Mouse (Mus musculus) CH12.LX (cell line): ENCODE results near the gene Acp2. TPM values are rescaled to one million over a fixed set of nuclear protein-coding genes. Genes with fewer than 3 reads are reported as not detected.
A peak's percentile ranks its signal among the peaks of the same experiment; 100 is the strongest.

Experiments used
- DNase-seq: peaks from one replicate; pipeline ENCODE4 v3.0.0-alpha.2; 2013; ENCODE audit errors: extremely low read depth
- H3K27ac ChIP-seq: 2 replicates; pipeline ENCODE4 v1.5.1; 2012; ENCODE audit warnings: low read depth, mild to moderate bottlenecking, control low read depth, moderate library complexity; ENCODE audit not compliant: insufficient read depth
- H3K27me3 ChIP-seq: replicated peaks from 2 replicates; pipeline ENCODE3; 2012; ENCODE audit warnings: inconsistent platforms
- H3K36me3 ChIP-seq, 2 experiments: replicated peaks in 1 of 2; 2 replicates each; pipeline versions ENCODE3 to v1.6.1; 2012; ENCODE audit warnings: inconsistent platforms in 1 of 2, low read length in 1 of 2, mild to moderate bottlenecking in 1 of 2, mixed read lengths in 1 of 2, moderate library complexity in 1 of 2; ENCODE audit not compliant: control insufficient read depth in 1 of 2, insufficient read depth in 1 of 2
- H3K4me1 ChIP-seq, 2 experiments: 2 replicates each; pipeline ENCODE4 v1.6.1; 2012; ENCODE audit warnings: inconsistent platforms in 1 of 2, moderate library complexity in 1 of 2; ENCODE audit not compliant: insufficient read depth in 2 of 2, control insufficient read depth in 1 of 2
- H3K4me2 ChIP-seq: 2 replicates; pipeline ENCODE4 v1.6.1; 2012; ENCODE audit warnings: low read depth, mild to moderate bottlenecking, control low read depth; ENCODE audit not compliant: poor library complexity, insufficient read depth, severe bottlenecking
- H3K4me3 ChIP-seq, 3 experiments: fragments of 150-350 bp in 1 of 3; sonication (generic) in 1 of 3; replicated peaks in 1 of 3; 2 replicates each; pipeline versions ENCODE3 to v1.5.1; 2011 to 2012; ENCODE audit warnings: low read depth in 2 of 3, low read length in 2 of 3, mild to moderate bottlenecking in 2 of 3, moderate library complexity in 2 of 3, control low read depth in 1 of 3, improper control_type of control experiment in 1 of 3, inconsistent platforms in 1 of 3, mixed read lengths in 1 of 3; ENCODE audit not compliant: poor library complexity in 1 of 3
- H3K79me2 ChIP-seq: replicated peaks from 2 replicates; pipeline ENCODE4 v1.6.1; 2012; ENCODE audit warnings: mild to moderate bottlenecking, moderate library complexity; ENCODE audit not compliant: control insufficient read depth, poor library complexity, insufficient read depth, severe bottlenecking; ENCODE audit errors: extremely low read depth
- H3K9ac ChIP-seq: 2 replicates; pipeline ENCODE4 v1.6.1; 2012; ENCODE audit warnings: low read depth, mild to moderate bottlenecking, control low read depth, moderate library complexity; ENCODE audit not compliant: insufficient read depth
- H3K9me3 ChIP-seq: replicated peaks from 2 replicates; pipeline ENCODE3; 2012; ENCODE audit warnings: low read length, inconsistent platforms, mixed read lengths
- CHD1 ChIP-seq: IDR thresholded peaks from 2 replicates; pipeline ENCODE4 v1.6.1; 2012; ENCODE audit warnings: low read depth, low read length, improper control_type of control experiment, inconsistent platforms
- E2F4 ChIP-seq: IDR thresholded peaks from 2 replicates; pipeline ENCODE4 v1.6.1; 2011; ENCODE audit warnings: low read depth, low read length, improper control_type of control experiment; ENCODE audit not compliant: insufficient replicate concordance
- ELF1 ChIP-seq: IDR thresholded peaks from 2 replicates; pipeline ENCODE4 v1.6.1; 2014; ENCODE audit warnings: low read depth, mild to moderate bottlenecking, inconsistent platforms, low read length, improper control_type of control experiment
- EP300 ChIP-seq: IDR thresholded peaks from 2 replicates; pipeline ENCODE4 v1.6.1; 2011; ENCODE audit warnings: low read length, improper control_type of control experiment
- ETS1 ChIP-seq: conservative IDR thresholded peaks from 2 replicates; pipeline ENCODE4 v1.6.1; 2012; ENCODE audit warnings: low read depth, mild to moderate bottlenecking, inconsistent platforms, low read length, improper control_type of control experiment, moderate library complexity
- HCFC1 ChIP-seq: IDR thresholded peaks from 2 replicates; pipeline ENCODE4 v1.6.1; 2012; ENCODE audit warnings: low read depth, mild to moderate bottlenecking, inconsistent platforms, low read length, improper control_type of control experiment
- IRF4 ChIP-seq: IDR thresholded peaks from 2 replicates; pipeline ENCODE4 v1.6.1; 2014; ENCODE audit warnings: low read depth, mild to moderate bottlenecking, inconsistent platforms, low read length, improper control_type of control experiment
- MAFK ChIP-seq: IDR thresholded peaks from 2 replicates; pipeline ENCODE4 v1.6.1; 2011; ENCODE audit warnings: low read length, improper control_type of control experiment; ENCODE audit not compliant: insufficient replicate concordance
- MAZ ChIP-seq: IDR thresholded peaks from 2 replicates; pipeline ENCODE4 v1.6.1; 2012; ENCODE audit warnings: low read depth, mild to moderate bottlenecking, inconsistent platforms, low read length, improper control_type of control experiment, moderate library complexity
- MXI1 ChIP-seq: IDR thresholded peaks from 2 replicates; pipeline ENCODE4 v1.6.1; 2011; ENCODE audit warnings: mild to moderate bottlenecking, low read depth, low read length, improper control_type of control experiment
- MYC ChIP-seq: IDR thresholded peaks from 2 replicates; pipeline ENCODE4 v1.6.1; 2011; ENCODE audit warnings: low read depth, mild to moderate bottlenecking, improper control_type of control experiment, low read length
- POLR2AphosphoS2 ChIP-seq: IDR thresholded peaks from 2 replicates; pipeline ENCODE4 v1.6.1; 2011; ENCODE audit warnings: low read depth, low read length, improper control_type of control experiment
- RAD21 ChIP-seq: IDR thresholded peaks from 2 replicates; pipeline ENCODE4 v1.6.1; 2011; ENCODE audit warnings: low read depth, mild to moderate bottlenecking, low read length, improper control_type of control experiment, moderate library complexity
- RCOR1 ChIP-seq: conservative IDR thresholded peaks from 2 replicates; pipeline ENCODE4 v1.6.1; 2012; ENCODE audit warnings: low read depth, mild to moderate bottlenecking, inconsistent platforms, low read length, improper control_type of control experiment
- SMC3 ChIP-seq: IDR thresholded peaks from 2 replicates; pipeline ENCODE4 v1.6.1; 2011; ENCODE audit warnings: low read depth, low read length, improper control_type of control experiment
- TCF12 ChIP-seq: IDR thresholded peaks from 2 replicates; pipeline ENCODE4 v1.6.1; 2014; ENCODE audit warnings: low read depth, mild to moderate bottlenecking, inconsistent platforms, low read length, improper control_type of control experiment
- USF1 ChIP-seq: IDR thresholded peaks from 2 replicates; pipeline ENCODE4 v1.6.1; 2014; ENCODE audit warnings: low read depth, mild to moderate bottlenecking, inconsistent platforms, low read length, improper control_type of control experiment
- USF2 ChIP-seq: conservative IDR thresholded peaks from 2 replicates; pipeline ENCODE4 v1.6.1; 2011; ENCODE audit warnings: low read depth, low read length, improper control_type of control experiment
- ZKSCAN1 ChIP-seq: IDR thresholded peaks from 2 replicates; pipeline ENCODE4 v1.6.1; 2012; ENCODE audit warnings: low read depth, inconsistent platforms, low read length, improper control_type of control experiment, borderline replicate concordance
- ZNF384 ChIP-seq: IDR thresholded peaks from 2 replicates; pipeline ENCODE4 v1.6.1; 2012; ENCODE audit warnings: low read depth, low read length, improper control_type of control experiment, inconsistent platforms
- dilution Hi-C: fragments of 300-500 bp; cut with MboI; formaldehyde crosslinking; loops from 2 replicates; pipeline ENCODE4 v1.14.3; 2020; ENCODE audit warnings: low sequenced_read_pairs; ENCODE audit not compliant: extremely low pct_unique_long_range_greater_than_20kb, extremely low pct_ligation_motif_present
- in situ Hi-C: fragments of 300-500 bp; cut with MboI; formaldehyde crosslinking; loops from 3 replicates; pipeline ENCODE4 v1.14.3; 2019; ENCODE audit warnings: low sequenced_read_pairs, low pct_ligation_motif_present, low pct_unique_long_range_greater_than_20kb, mixed read lengths
- polyA plus RNA-seq: library from polyadenylated mRNA; unstranded; fragments of >175 nt; gene quantifications from 2 replicates; pipeline ENCODE4 v1.2.1, GENCODE M21; 2012; ENCODE audit warnings: low read depth; ENCODE audit not compliant: insufficient read length
- total RNA-seq, 2 experiments: library from RNA; depleted of rRNA; stranded (reverse); fragments of 300-350 nt in 1 of 2; fragments of >200 nt in 1 of 2; gene quantifications; 2 replicates each; pipeline ENCODE4 v1.2.3; 2012 to 2014

Acp2 gene
- total and polyA plus RNA-seq, 3 experiments = 2.4 to 4.2 (median 3.1) TPM

GRCm38 (mm10) chr2:91243416-91243815 lies 40.7 kb downstream of the Acp2 start:
- no peaks in the 10 kb centered on the region for H3K27me3 ChIP-seq
- no peak for DNase-seq
- TF ChIP-seq IRF4 = no peak
- TF ChIP-seq MAFK = no peak
- TF ChIP-seq ZKSCAN1 = no peak
- TF ChIP-seq, all 38 proteins: peak for 0
- H3K4me1 ChIP-seq = peaks cover 6 to 19% of the 10 kb centered on the region in 2 experiments; a peak in 3 of 4 replicates
- H3K4me3 ChIP-seq = no peak overlapping the region
- in situ Hi-C loops (no loop called here), dilution Hi-C loops (no loop called here)
- no peak overlapping the region for H3K9ac ChIP-seq
- H3K9me3 ChIP-seq = no peaks in the 10 kb centered on the region
- H3K27ac ChIP-seq = no peak overlapping the region
- H3K79me2 ChIP-seq = no peaks in the 10 kb centered on the region; the same call in 1 of the 2 replicates
- no peaks in the 10 kb centered on the region for H3K36me3 ChIP-seq
- H3K4me2 ChIP-seq = peak overlapping the region; percentile 32; the same call in 1 of the 2 replicates

GRCm38 (mm10) chr2:91244557-91245228 lies 42.0 kb downstream of the Acp2 start:
- H3K9me3 ChIP-seq = no peaks in the 10 kb centered on the region
- no peak overlapping the region for H3K27ac ChIP-seq
- H3K36me3 ChIP-seq = no peaks in the 10 kb centered on the region
- in situ Hi-C loops = no loop called here
- no peak overlapping the region for H3K9ac ChIP-seq
- peaks cover 6 to 21% of the 10 kb centered on the region in 2 experiments; a peak in 3 of 4 replicates for H3K4me1 ChIP-seq
- no peak overlapping the region for H3K4me3 ChIP-seq
- TF ChIP-seq MXI1 (no peak), ELF1 (no peak), MYC (no peak), ZNF384 (no peak), MAZ (no peak), E2F4 (no peak), IRF4 (no peak), RAD21 (no peak), USF2 (no peak), CHD1 (no peak), POLR2AphosphoS2 (no peak), ETS1 (no peak), MAFK (no peak), SMC3 (no peak), RCOR1 (no peak), TCF12 (no peak), USF1 (no peak), HCFC1 (no peak), EP300 (no peak)
- no peaks in the 10 kb centered on the region for H3K27me3 ChIP-seq
- dilution Hi-C loops = no loop called here
- H3K79me2 ChIP-seq = no peaks in the 10 kb centered on the region
- no peak for DNase-seq
- H3K4me2 ChIP-seq = no peak overlapping the region
